Mouse (Mus musculus) stomach, postnatal 0 days (tissue): ENCODE measurements around the gene 4930507D05Rik.

Source experiments
- CTCF ChIP-seq: IDR thresholded peaks from 2 replicates; pipeline ENCODE4 v1.5.1; 2016; ENCODE audit warnings: antibody characterized with exemption, low read depth, mild to moderate bottlenecking, moderate library complexity
- EP300 ChIP-seq: optimal IDR thresholded peaks from 2 replicates; pipeline ENCODE3; 2016; ENCODE audit warnings: antibody characterized with exemption

DNA sequence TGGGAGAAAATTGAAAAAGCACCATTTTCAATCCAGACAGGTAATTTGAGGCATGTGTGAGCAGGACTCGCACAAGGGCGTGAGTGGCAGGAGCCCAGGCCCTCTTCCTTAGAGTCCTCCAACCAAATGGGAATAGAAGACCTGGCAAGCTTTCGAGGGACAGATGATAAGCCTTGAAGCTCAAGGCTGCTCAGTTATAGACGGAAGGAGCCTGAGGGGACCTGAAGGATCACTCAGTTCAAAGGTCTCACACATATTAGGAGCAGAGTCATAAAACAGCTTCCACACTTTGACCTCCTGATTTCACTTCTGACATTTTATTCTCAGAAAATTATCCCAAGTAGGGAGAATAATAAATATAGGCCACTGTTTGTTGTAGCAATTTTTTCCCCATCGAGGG, 29.9 kb upstream of the 4930507D05Rik start:
- no peak for TF ChIP-seq CTCF
- TF ChIP-seq EP300, result no peak
